Mouse (Mus musculus) NIH3T3 (cell line): ENCODE data around the gene Poc1b.

Source experiments
- DNase-seq: peaks from one replicate; pipeline ENCODE4 v3.0.0-alpha.2; 2012; ENCODE audit warnings: low read depth

The Poc1b gene

DNA sequence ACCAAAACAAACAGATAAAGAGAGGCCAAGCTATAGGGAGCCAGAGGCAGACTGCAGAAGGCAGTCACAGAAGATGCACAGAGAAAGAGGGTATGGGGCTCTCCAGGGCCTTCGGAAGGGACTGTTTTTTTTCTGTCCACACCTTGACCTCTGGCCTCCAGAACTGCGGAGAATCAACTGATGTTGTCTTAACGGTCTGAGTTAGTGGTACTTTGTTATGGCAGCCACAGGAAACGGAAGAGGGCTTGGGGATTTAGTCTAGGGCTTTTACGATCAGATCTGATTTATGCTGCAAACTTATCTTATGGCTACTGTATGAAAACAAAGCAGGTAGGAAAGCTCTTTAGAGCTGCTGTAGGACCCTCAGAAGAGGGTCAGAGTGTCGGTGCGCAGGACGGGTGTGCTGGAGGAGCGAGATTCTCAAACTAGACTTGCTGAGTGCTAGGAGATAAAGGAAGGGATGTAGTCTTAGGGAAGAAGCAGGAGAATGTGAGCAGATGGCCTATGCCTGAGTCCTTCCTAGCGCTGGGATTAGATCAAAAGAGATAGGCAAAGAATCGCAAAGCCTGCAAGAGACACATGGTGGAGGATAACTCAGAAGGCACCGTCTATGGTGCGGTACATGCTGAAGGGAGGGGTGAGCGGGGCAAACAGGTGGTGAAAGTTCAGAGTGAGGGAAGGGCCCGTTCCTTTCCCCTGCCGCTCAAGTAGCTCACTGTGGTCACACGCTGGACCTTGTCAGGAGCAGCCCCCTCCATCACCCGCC lies 8.8 kb downstream of the Poc1b start:
- DNase-seq, result no peak

GRCm38 (mm10) chr10:99116237-99116632 lies 9.4 kb downstream of the Poc1b start:
- DNase-seq, result no peak

GRCm38 (mm10) chr10:99116650-99117615 lies 10.1 kb downstream of the Poc1b start:
- no peak for DNase-seq

- no peak for DNase-seq
These were observed 11.0 kb downstream of the Poc1b start for GRCm38 (mm10) chr10:99117876-99118275.

DNA sequence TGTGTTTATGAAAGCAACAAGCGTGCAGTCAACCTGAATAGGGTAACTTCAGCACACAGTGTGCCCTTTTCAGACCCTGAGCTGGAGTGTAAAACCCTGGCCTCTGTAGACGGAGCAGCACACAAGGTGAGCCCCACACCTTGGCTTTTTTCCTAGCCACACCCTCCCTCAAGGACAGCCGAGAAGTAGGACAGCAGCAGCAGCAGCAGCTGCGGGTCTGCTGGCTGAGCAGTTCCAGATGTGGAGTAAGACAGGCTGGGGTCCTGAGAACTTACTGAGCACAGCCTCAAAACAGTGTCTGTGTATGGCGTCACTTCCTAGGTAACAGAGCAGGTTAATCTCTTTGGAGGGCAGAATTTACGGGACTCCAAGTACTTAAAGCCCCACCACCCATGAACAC lies 11.9 kb downstream of the Poc1b start:
- DNase-seq, result no peak

DNA sequence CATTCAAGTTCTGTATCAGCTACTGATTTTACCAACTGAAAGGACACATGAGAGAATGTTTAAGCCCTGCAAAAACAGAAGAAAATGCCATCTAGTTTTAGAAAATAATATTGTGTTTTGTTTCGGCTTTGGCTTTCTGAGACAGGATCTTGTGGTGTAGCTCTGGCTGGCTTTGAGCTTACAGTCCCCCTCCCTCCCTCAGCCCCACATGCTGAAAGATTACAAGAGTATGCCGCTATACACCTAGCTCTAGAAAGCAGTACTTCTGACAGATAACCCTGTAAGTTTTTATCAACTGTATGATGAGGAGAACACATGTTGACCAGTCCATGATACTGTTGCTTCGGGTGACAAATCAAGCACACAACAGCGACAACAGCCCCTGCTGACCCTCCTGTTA lies 12.6 kb downstream of the Poc1b start:
- DNase-seq, result no peak

DNA sequence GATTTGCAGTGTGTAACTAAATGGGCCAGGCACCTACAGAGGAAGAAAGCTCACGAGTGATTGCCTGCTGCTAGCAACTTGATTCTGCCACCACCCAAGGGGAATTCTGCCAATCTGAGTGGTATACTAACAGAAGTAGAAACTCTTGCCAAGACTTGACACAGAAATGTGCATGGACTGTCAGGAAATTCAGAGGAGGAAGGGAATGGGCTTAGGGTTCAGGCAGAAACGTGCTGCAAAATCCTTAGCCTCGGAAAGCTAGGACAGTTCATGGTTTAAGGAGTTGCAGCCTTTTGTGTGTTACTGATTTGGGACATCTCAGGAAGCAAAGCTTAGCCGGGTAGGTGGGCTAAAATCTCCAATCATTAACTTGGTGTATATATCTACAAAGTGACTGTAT lies 19.4 kb downstream of the Poc1b start, which contains the start of gene Phxr2:
Gene Phxr2, minus strand, starts transcription at position 101 of the 400 bp plus-strand sequence.
- no peak for DNase-seq

- DNase-seq, result no peak
These were observed 20.1 kb downstream of the Poc1b start for GRCm38 (mm10) chr10:99126954-99127353.

- DNase-seq, result no peak
These were observed 20.9 kb downstream of the Poc1b start for GRCm38 (mm10) chr10:99127691-99128261.

DNA sequence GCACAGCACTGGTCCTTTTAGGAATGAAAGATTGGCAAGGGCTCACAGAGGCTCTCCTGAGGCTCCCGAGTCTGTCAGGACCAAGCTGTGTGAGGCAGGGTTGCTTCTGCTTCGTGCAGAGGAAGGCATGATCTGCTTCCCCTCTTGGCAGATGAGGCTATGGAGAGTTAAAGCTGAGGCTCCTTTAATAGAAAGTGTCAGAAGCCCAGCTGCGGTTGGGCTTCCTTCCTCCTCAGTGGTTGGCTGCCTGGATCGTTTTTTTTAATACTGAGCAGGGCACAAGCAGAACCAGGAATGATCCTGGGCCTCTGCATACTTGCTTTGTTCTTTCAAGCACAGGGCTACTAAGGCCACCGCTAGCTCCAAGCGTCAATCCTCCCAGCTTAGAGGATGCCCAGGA lies 23.8 kb downstream of the Poc1b start:
- peak; percentile 51 for DNase-seq

DNA sequence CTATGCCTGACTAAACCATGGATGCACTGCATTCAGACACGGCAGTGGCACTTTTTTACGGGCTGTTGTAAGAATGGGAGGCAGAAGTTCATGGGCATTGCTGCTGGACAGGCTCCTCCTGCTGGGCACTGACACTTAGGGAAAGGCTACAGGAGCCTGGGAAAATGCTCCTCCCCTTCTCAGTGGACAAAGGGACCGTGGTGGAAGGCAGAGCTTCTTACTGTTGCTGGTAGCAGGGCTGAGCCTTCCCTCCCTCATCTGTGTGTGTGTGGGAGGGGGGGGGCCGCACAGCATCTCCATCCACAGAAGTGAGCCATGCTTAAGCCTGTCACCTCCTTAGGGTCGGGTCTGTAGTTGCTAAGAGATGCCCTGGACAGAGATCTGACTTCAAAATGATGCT lies 24.5 kb downstream of the Poc1b start:
- DNase-seq, result peak; percentile 15

DNA sequence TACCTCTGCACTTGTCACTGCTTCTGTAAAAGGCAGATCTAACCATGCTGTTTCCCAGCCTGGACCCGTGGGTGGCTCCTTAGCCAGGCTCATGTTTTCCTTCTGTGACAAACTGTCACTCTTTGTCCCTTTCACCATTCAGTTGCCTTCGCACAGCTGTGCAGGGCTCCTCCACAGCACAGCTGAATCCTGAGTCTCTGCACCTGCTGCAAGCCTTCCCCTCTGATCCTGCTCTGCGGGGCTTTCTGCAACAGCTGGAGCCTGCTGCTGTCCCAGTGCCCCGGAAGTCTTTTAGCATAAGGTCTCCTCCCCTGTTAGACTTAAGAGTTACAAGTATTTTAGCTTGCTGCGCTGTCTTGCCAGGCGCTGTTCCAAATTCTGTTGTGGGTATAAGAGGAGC lies 25.4 kb downstream of the Poc1b start:
- DNase-seq, result no peak

DNA sequence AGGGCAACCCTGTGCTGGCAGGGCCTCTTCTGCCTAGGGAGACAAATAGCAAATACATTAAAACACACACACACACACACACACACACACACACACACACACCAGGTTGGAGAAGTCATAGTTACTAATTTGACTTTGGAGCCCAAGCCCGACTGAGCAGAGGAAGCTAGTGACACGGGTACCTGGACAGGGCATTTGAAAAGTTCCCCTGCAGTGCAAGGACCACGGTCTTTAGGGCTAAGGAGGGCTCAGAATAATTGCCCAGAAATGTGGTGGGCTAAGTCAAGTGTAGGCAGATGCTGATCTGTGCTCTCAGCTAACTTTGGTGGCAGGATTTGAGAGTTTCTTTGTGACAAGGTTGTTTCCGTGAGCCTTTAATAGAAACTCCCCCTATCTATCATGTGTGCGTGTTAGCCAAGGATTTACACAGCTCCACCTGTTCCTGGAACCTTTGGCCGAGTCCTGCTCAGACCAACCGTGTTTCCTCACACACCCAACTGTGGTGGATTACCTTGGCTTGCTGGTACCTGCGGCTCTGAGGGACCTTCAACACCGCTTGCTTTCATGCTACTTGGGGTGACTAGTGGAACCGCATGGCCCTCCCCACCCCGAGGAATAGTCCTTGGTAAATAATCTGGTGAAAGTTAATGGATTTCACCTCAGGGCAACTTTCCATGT lies 25.9 kb downstream of the Poc1b start:
- DNase-seq, result no peak

DNA sequence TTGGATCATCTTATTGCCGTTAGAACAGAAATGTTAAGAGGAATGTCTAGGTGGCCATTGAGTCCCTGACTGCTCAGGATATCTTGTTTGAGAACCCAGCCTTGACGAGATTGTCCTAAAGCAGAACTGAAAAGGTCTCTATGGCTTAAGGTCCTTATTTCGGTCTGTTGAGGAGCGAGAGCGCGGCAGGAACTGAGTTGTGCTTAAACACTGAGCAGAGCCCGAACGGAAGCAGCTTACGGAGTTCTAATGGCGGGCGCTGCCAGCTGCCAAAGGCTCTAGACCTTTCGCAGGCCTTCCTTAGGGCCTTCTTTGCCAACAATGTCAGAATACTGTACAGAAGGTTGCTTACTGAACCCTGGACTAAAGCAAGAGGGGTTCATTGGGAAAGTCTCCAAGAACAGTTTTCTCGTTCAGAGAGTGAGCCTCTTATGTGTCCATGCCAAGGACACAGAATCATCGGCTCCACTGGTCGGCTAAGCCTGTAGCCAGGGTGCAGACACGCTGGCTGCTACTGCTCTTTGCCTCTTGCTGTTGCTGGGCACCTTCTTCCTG lies 26.6 kb downstream of the Poc1b start:
- DNase-seq, result no peak

- no peak for DNase-seq
These were observed 29.5 kb downstream of the Poc1b start for GRCm38 (mm10) chr10:99136337-99136736.

GRCm38 (mm10) chr10:99145611-99146010 lies 38.8 kb downstream of the Poc1b start:
- DNase-seq, result no peak

- no peak for DNase-seq
These were observed 39.8 kb downstream of the Poc1b start for GRCm38 (mm10) chr10:99146596-99146995.

DNA sequence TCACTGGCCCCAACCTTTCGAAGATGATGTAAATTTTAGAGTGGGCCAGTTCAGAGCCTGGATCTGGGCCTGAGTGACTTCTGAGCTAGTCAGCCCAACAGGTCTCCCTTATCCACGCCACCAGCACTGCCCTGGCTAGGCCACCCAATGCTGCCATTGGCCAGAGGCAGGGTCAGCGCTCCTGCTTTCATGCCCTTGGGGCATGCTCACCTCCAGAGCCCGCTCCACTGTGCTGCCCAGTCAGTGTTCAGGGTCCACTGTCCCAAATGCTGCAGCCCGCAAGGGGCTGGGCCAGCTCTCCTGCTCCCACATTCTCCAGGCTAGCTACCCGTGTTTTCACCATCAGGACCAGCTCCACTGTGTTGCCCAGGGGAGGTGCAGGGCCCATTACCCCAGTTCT lies 43.2 kb downstream of the Poc1b start:
- DNase-seq, result no peak

GRCm38 (mm10) chr10:99151580-99151979 lies 44.7 kb downstream of the Poc1b start:
- DNase-seq, result no peak

DNA sequence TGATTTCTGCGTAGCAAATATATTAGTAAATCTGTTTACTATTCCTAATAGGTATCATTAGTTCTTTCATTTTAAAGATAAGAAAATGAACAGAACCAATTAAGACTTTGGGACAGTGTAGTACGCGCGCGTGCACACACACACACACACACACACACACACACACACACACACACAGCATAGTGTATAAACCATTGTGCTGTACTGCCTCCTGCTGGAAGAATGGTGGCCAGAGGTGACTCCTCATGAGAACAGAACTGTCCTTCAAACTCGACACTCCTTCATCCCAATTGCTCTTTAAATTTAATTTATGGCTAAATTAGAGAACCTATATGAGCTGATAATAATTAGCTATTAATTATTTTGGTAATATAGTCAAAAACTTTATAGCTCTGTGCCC lies 45.2 kb downstream of the Poc1b start:
- peak; percentile 56 for DNase-seq

GRCm38 (mm10) chr10:99154635-99155034 lies 47.8 kb downstream of the Poc1b start:
- DNase-seq, result no peak

DNA sequence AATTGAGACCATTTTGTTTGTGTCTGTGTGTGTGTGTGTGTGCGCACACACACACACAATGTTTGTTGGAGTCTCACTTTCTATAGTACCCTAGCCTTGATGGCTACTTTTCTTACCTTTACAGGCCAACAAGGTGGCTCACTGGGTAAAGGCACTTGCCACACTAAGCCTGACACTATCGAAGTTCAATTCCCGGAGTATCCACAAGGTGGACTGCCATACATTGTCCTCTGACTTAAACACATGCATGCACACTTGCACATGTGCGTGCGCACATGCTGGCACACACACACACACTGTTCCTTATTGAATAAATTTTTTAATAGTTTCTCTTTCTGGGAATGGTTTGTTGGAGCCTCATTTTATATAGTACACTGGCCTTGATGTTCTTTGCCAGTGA lies 50.0 kb downstream of the Poc1b start:
- peak; percentile 35 for DNase-seq
